Mouse (Mus musculus) thymus, postnatal 10 days (tissue): ENCODE data around the gene Psmd11.
"Not testable (repeated sequence)": the region's sequence is repeated elsewhere in the genome, so short reads cannot be mapped to it uniquely, and the experiment has no call there.

Experiments
- DNase-seq, 2 experiments: peaks; one replicate each; pipeline ENCODE4 v3.0.0; 2021; ENCODE audit warnings: low spot score in 2 of 2

The Psmd11 gene

DNA sequence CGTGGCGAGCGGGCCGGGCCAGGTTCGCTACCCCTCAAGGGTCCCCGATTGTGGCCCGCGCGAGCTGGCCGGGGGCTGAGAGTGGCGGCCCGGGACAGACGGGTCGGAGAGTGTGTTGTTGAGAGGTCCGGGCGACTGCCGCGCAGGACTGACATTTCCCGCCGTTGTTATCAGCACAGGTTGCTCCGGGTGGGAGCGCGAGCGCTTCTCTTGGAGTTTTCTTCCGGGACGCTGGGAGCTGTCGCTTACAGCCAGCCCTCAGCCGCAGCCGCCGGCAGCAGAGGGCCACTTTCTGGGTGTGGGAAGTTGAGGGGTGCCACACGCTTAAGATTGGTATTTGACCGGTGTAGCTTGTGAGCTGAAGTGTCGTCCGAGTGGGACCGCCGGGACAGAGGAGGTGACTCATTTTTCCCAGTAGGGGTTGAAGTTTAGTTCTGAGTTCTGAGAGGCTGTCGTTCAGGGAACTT, 627 bp downstream of the Psmd11 start:
- DNase-seq: peak in 1 of 2 experiments; percentile 32

DNA sequence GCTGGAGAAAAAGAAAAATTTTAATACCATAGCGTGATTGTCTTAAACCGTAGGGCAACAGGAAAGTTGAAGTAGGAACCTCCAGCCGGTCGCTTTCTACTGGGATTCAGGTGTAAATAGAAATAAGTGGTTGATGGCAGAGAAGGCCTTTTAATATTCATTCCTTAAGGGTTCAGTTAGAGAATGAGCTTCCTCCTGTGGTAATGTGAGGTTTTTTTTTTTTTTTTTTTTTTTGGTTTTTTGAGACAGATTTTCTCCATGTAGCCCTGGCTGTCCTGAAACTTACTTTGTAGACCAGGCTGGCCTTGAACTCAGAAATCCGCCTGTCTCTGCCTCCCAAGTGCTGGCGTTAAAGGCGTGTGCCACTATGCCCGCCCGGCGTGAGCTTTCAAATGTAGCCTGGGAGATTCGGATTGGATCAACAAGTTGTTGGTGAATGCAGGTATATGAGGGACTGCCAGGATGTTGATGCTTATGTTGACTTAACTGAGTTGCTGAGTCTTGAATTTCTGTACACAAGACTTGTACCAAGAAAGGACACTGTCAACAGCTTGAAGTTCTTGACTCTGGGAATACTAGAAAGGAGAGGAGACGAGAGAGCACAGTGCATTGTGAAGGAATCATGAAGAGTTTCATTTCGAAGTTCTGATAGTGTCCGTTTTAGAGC, 1.2 kb downstream of the Psmd11 start:
- no peak for DNase-seq

DNA sequence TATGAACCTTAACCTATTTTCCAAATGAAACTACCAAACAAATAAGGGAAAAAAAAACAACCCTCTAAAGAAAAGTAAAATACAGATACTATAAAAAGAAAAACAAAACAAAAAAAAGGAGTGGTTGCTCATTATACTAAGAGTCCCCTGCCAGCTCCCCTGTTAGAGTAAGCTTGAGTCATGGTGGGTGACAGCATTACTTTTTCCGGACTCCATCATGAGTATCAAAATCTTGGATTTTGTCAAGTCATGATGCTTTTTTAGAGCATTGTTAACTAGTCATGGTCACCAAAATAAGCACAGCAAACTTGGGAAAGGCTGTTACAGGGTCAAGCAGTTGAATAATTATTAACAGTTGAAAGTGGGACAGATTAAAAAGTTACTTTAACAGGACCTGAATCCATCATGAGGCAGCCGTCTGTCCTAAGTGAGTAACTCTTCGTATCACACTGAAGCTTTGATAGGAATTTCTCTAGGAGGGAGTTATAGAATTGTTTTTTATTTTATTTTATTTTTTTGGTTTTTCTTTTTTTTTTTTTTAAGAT, 2.0 kb downstream of the Psmd11 start:
- no peak for DNase-seq

DNA sequence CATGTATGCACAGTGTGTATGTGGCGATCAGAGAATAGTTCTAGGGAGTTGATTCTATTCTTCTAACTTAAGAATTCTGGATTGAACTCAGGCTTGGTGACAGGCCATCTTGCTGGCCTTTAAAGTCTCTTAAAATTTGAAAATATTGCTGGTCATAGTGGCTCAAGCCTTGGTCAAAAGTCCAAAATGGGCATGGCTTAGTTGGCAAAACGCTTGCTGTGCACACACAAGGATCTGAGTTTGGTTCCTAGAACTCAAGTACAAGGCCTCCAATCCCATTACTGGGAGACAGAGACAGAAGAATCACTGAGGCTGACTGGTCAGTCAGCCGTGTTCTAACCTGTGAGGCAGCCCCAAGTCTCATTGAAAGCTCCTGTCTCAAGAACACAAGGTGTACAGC, 18.5 kb downstream of the Psmd11 start:
- no peak for DNase-seq

DNA sequence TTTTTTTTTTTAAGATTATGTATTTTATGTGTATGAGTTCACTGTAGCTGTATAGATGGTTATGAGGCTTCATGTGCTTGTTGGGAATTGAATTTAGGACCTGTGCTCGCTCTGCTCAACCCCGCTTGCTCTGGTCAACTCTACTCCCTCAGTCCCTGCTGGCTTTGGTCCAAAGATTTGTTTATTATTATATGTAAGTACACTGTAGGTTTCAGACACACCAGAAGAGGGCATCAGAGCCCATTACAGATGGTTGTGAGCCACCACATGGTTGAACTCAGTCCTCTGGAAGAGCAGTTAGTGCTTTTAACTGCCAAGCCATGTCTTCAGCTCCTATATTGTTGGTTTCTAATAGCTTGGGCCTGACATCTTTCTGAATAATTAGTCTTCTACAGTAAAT, 21.4 kb downstream of the Psmd11 start:
- no peak for DNase-seq

DNA sequence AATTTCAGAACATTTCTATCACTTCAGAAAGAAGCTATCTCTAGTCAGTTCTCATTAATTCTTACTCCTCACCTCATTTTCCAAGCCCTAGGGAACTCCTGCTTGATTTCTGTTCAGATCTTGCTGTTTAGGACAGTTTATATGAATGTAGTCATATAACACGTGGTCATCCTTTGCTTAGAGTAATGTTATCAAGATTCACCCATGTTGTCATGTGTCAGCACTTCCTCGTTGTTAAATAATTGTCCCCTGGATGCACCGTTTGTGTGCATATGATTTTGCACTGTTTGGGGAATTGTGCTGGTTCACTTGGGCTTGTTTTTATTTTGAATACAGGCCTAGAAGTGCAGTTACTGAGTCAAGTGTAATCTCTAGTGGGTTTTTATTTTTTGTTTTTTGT, 23.8 kb downstream of the Psmd11 start:
- DNase-seq: no peak

DNA sequence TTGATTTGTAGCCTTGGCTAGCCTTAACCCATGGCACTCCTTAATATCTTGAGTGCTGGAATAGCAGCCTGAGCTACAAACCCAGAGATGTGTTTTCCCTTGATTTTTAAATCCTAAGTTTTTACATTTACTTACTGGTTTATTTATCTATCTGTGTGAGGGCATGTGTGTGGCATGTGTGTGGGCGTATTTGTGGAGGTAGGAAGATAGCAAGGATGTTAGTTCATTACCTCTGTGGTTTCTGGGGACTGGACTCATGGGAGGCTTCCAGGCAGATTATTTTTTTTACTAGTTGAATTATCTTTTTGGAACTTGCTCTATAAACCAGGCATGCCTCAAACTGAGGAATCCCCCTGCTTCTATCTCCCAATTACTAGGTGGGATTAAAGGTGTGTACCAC, 24.8 kb downstream of the Psmd11 start:
- no peak for DNase-seq

DNA sequence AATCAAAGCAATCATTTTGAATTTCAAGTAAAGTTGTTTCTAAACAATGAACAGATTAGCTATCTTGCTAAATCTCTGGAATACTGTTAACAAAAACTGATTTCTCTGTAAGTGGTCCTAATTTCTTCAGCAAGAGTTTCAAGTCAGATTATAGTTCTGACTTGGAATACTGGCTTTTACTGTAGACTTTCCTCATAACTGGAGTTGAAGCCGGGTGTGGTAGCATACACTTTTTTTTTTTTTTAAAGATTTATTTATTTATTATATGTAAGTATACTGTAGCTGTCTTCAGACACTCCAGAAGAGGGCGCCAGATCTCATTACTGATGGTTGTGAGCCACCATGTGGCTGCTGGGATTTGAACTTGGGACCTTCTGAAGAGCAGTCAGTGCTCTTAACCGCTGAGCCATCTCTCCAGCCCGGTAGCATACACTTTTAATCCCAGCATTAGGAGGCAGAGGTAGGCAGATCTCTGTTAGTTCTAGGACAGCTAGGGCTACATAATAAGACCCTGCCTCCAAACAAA, 35.3 kb downstream of the Psmd11 start:
- not testable (repeated sequence) for DNase-seq

DNA sequence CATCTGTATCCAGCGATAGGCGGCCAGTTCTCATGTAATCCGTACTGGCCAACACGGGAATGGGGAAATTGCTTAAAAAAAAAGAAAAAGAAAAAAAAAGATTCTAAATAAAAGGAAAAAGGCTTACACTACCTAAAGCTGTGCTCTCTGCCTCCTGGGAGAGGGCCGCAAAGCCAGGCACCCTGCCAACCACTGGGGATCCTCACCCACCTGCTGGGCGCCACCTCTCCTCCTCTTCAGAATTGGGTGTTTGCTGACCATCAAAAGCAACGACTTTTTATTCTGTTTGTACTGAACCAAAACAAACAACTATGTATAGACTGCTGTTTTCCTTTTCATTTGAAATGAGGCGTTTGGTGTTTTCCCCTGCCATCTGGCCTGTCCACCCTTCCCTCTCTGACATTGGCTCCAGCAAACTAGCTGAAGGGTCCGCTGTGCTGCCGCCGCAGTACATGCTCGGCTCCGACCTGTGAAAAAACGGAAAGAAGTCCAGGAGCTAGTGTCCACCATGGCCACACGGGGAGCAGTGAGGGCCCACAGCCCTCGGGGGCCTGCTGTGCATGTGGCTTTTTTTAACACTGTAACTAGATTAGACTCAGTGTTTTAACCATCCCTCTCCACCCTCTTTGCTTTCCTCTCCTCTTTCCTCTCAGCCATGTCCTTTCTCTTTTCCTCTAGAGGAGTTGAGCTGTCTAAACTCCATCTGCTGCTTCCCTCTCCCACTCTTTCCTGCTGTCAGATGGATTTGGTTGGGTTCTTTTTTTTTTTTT, 43.6 kb downstream of the Psmd11 start:
- no peak for DNase-seq

DNA sequence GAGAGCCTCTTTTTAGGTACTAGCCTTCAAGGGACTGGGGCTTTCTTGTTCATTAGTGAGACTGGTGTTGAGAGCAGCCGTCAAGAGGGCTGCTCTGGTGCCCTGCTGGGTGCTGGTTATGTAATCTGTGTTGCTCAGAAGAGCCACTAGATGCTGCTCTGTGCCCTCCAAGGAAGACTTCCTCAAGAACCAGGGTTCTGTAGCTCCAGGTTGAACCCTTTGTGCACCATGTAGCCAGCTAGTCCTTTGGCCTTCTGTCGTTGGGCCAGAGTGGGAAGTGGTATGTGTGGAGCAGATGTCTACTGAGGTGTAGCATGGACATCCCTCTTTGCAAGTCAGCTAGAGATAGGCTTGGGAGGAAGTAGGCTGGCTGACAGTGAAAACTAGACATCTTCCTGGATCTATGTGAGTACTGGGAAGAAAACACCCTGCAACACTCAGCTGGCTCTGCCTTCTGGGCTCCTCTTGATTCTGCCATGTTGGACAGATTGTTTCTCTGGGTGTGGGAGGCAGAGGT, 45.8 kb downstream of the Psmd11 start:
- no peak for DNase-seq

DNA sequence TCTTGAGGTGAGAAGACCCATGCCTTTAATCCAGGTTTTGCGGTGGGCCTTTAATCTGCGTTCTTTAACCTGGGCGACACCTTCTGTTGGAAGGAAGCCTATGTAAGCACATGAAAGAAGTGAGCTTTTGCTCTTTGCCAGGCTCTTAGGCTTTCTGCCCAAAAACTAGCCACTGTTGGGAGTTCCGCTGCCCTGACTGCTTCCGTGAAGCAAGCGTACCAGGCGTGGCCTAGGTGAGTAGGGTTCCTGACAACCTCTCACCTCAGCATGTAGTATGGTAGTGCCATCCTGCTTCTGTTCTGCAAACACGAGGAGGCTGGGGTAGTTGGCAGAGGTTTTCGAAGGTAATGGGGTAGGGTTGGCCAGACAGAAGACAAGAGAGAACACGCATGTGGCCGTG, 46.4 kb downstream of the Psmd11 start:
- no peak for DNase-seq

DNA sequence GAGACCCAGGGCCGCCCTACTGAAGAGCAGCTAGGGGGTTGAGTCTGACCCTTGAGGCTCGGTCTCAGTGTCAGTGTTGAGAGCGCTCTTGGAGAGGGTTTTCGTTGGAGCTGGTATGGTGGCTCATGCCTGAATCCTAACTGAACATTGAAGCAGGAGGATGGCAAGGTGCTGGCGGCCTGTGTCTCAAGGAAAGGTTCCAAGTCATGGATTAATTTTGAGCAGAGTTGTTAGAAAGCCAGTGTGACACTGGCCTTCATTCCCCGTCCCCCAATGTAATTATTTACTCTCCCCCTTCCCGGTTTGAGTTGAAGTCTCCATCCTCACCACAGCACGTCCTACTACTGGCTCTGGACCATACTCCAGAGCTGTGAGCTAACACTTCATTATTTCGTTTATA, 47.1 kb downstream of the Psmd11 start:
- no peak for DNase-seq

DNA sequence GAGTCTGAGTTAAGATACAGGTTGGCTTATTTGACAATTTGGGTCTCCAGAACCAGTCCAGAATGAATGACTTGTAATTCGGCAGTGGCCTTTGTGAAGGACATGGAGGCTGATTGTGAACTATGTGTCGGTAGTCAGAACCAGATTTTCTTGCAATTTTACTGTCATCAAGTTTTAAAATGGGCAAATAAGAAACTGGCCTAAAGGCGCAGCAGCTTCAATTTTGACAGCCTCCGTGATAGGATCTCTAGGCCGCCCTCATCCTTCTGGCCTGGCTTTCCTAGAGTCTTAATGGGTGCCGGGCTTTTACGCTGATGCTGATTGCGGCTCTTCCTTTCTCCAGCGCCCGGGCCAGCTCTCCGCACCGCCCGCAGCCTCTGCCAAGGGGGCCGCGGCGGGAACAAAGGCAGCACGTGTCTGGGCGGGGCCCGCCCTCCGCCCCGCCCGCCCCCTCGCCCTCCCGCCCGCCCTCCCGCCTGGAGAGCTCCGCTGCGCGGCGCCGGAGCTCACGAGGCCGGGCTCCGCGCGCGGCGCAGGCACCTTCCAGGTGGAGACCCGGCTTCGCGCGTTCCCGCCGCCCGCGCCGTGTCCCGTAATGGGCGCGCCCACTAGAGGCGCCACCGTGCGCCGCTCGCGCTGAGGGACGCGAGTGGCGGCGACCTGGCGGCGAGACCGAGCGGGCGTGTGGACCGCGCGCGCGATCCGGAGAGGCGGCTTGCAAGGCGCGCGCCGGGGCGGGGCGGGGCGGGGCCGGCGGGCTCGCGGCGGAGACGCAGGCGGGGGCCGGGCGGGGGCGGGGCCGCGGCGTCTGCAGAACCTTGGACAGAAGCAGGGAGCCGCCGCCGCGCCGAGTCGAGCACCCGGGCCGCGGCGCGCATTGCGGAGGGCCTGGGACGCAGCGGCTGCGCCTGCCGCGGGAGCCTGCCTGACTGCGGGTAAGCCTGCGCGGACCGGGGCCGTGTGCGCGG, 48.1 kb downstream of the Psmd11 start, which contains the start of gene Cdk5r1:
Cdk5r1 (plus strand) TSS at position 802 of the 968 bp plus-strand sequence.
- DNase-seq: peak; percentile 90 to 95

DNA sequence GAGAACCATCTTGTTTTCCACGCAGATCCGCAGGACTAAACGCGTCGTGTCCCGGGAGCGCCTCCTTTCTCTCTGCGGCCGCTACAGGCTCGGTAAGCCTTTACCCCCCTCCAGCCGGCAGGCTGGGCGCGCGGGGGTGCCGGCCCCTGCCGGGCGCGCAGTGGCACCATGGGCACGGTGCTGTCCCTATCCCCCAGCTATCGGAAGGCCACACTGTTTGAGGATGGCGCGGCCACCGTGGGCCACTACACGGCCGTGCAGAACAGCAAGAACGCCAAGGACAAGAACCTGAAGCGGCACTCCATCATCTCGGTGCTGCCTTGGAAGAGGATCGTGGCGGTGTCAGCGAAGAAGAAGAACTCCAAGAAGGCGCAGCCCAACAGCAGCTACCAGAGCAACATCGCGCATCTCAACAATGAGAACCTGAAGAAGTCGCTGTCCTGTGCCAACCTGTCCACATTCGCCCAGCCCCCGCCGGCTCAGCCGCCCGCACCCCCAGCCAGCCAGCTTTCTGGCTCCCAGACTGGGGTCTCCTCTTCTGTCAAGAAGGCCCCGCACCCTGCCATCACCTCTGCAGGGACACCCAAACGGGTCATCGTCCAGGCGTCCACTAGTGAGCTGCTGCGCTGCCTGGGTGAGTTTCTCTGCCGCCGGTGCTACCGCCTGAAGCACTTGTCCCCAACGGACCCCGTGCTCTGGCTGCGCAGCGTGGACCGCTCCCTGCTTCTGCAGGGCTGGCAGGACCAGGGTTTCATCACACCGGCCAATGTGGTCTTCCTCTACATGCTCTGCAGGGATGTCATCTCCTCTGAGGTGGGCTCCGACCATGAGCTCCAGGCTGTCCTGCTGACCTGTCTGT, 49.2 kb downstream of the Psmd11 start:
- peak; percentile 22 to 42 for DNase-seq

DNA sequence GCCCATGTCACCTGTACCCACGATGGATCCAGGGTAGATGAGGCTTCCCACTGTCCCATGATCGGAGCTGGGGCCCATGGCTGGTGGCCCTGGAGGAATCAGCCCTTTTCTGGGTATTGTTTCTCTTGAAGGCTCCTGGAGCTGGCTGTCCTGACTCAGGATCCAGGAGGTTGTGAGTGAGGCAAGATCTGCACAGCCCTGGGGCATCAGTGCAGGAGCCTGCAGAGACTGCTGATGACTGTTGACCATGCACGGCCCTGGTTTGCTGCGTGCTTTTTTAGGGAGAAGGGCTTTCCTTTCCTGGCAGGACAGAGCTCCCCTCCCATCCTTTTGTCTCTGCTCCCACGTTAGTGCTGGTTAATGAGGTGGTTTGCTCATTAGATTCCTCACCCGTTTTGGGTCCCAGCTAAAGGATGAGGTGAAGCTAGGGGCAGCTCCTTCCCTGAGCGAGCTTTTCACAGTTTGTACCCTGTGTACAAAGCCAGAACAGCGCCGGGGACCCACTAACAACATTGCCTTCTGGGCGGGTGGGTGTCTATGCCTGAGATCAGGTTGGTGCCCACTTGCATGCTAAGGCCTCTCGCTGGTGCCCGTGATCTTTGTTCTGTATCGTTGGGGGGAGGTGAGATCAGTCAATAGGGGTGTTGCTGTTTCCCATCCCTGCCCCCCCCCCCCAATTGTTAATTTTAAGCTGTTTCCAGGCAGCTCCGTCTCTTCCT, 50.4 kb downstream of the Psmd11 start:
- no peak for DNase-seq

DNA sequence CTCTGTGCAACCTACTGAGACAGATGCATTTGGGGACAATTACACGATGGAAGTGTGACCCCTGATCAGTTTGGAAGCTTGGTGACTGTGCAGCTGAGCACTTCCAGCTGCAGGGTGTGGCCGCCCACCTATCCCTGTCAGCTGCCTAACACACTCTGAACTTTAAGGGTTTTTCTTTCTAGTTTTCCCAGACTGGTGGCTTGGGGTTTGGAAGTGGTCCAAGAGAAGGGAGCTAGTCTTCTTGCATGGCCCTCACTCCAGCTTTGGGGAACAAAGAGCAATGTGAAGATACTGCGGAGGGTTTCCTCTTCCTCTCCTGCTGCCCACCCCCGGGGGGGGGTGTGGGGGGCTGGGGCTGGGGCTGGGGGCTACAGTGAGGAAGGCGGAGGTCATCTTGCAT, 51.0 kb downstream of the Psmd11 start:
- no peak for DNase-seq

DNA sequence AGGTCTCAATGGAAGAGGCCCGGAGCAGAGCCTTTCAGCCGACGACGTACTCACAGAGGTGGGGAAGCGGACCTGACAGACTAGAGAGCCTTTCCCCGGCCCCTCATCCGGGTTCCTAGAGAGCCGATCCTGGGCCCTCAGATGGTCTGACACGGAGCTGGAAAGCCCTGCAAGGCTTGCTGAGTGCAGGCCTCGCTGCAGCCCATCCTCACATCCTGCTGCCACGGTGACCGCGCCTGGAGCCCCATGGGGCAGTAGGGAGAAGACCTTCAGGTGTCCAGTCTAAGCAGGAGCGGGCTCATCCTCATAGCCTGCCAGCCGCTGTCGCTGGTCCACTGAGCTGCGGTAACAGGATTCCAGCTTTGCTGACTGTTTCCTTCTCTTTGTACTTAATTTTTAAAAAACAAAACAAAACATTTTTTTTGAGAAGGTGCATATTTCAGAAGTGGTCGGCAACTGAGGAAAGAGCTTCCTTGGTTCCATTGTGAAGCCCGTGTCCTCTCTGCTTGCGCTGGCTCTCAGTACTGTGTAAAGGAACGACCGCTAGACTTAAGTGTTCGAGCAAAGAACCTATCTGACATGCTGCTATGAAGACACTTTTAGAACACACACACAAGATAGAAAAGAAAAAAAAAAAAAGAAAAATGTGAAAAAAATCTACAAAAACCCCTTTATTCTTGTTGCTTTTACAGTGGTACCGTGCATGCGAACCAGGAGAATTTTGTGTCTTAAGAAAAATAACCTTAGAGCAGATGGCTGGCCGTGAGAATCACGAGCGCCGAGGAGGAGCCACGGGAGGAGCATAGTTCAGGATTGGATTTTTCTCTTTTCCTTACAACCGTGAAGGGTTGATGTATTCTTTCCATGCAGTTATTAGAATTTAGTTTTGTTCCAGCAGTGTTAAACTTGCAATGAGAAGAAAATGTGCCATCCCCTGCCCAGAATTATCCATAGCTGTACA, 51.8 kb downstream of the Psmd11 start:
- DNase-seq: no peak

DNA sequence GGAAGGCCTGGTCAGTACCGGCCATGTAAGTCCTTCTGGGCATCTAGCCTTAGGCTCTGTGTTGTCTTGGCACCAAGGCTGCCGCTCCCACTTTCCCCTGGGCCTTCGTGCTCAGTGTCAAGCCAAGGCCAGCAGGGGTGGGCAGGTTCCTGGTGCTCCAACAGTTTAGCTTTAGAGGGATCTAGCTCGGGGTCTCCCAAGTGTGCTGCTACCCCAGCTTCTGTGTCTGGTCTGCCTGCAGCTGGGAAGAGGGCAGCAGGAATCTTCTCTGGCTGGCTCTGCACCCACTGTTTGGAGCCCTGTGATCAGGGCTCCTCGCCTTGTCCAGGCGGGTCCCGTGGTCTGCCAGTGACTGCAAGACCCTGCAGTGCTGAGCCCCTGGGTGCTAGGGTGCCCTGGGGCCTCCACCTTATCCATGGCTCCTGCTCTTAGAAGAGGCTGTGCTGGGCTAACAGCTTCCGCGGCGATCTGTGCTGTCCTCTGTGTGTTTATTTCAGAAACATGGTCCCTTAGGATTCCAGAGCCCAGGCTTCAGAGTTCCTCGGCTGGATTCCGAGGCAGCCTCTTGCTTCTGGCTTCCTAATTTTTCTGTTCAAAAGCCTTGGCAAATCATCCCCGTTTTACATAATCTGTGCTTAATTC, 53.1 kb downstream of the Psmd11 start:
- no peak for DNase-seq
